ENCODE assay signal across 8 mouse cellular contexts in the genomic region with DNA sequence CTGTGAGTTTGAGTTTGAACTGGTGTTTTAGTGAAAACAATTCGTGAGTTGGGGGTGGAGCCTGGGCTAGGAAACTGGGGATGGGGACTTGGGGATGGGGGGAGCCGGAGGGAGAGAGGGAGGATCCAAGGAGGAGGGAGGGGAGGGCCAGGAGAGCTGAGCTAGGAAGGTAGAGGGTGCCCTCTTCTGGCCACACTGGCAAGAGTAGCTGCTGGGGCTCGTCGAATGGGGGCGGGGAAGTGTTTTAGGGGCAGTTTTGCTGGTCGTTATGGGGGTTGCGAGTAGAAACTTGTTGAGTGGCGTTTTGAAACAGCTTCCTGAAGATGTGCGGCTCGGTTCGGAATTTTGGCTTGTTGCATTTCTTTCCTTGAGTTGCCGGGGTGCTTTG. TPM values are rescaled to one million over a fixed set of nuclear protein-coding genes. Genes with fewer than 3 reads are reported as not detected.
DNase-seq lines count a peak whose midpoint lies in the region; ATAC-seq and TF ChIP-seq lines count a peak whose summit lies in the region.

No protein-coding gene starts in this region.

- peak; percentile 43 to 69 for ATAC-seq in hematopoietic stem cell, adult 5-6 weeks (replicated peaks in 1 of 2; ENCODE audit: insufficient read depth in 1 of 2, low FRiP score in 2 of 2, low TSS enrichment in 1 of 2, low read depth in 1 of 2, poor library complexity in 2 of 2, severe bottlenecking in 2 of 2)
- peak; percentile 79 for ATAC-seq in lung, embryonic 14.5 days (ENCODE audit: insufficient read depth)

- peak overlapping the region; percentile 49 for H3K4me3 ChIP-seq in lung, embryonic 14.5 days (ENCODE audit: low read depth, low read length)

- H3K27ac ChIP-seq in lung, embryonic 14.5 days (ENCODE audit: low read depth): no peak overlapping the region

- WGBS in lung, embryonic 14.5 days: under 1% methylated on average over 12 of the region's 12 CpGs

- peak overlapping the region; percentile 81 for H3K4me2 ChIP-seq in lung, embryonic 14.5 days

- no peaks in the 10 kb centered on the region for H3K9me3 ChIP-seq in lung, embryonic 14.5 days (ENCODE audit: low read depth, low read length)

- H3K4me1 ChIP-seq in lung, embryonic 14.5 days (ENCODE audit: insufficient read depth): no peaks in the 10 kb centered on the region

- peaks cover 29% of the 10 kb centered on the region for H3K27me3 ChIP-seq in lung, embryonic 14.5 days (ENCODE audit: insufficient read depth, low read length)

- no peak overlapping the region for H3K9ac ChIP-seq in lung, embryonic 14.5 days

- peak; percentile 96 for DNase-seq in Muller cell, postnatal 12 days (ENCODE audit: inconsistent ontology term)
- DNase-seq in cerebellum, adult 9-10 months: peak; percentile 87
- DNase-seq in forelimb bud, embryonic 11.5 days (ENCODE audit: low read depth, low spot score): peak; percentile 90
- DNase-seq in layer of hippocampus, adult 8-10 months (ENCODE audit: low spot score in 2 of 2): peak; percentile 69 to 82
- peak; percentile 87 for DNase-seq in lung, embryonic 14.5 days
- peak; percentile 93 for DNase-seq in retina, embryonic 14.5 days (ENCODE audit: low spot score)
- DNase-seq in spleen, postnatal 10 days (ENCODE audit: low spot score in 2 of 2): no peak

- no peaks in the 10 kb centered on the region for H3K36me3 ChIP-seq in lung, embryonic 14.5 days (ENCODE audit: insufficient read depth)

- peak; percentile 80 for TF ChIP-seq CTCF in lung, embryonic 14.5 days (IDR thresholded peaks at IDR 0.05; ENCODE audit: low read depth)

RNA-seq across cellular contexts. Expression of a gene that starts 20.3 kb away (rescaled TPM):
- not detected in 2 replicates for total RNA-seq in hematopoietic stem cell, adult 5-6 weeks (2017)
- 10 to 100 TPM; 24.6 to 32.2 (median 29.8) TPM for total RNA-seq in layer of hippocampus, adult 8-10 months (2022)
- polyA plus RNA-seq in lung, embryonic 14.5 days (2014; fragmentation: Nextera tagmentation; extraction: Ambion mirVana): 0.76 and 0.91 TPM in 2 replicates

Comparison
In these comparisons a context has a peak if more than half of its experiments do, and no peak if none do; other contexts are left out.
1. DNase-seq: peak in Muller cell, postnatal 12 days (single experiment), cerebellum, adult 9-10 months (single experiment), forelimb bud, embryonic 11.5 days (single experiment), layer of hippocampus, adult 8-10 months (2 of 2), lung, embryonic 14.5 days (single experiment) and retina, embryonic 14.5 days (single experiment); none in spleen, postnatal 10 days (0 of 2).
2. RNA of a gene that starts 20.3 kb away (total RNA-seq): 24.6 to 32.2 TPM in layer of hippocampus, adult 8-10 months; not detected in hematopoietic stem cell, adult 5-6 weeks; every median in the first group is over 10 times any median in the second.